Mouse (Mus musculus) thymus, adult 2 months (tissue): ENCODE measurements around the gene Fasl. TPM values are rescaled to one million over a fixed set of nuclear protein-coding genes. Genes with fewer than 3 reads are reported as not detected.

Experiments used
- DNase-seq: peaks from one replicate; pipeline ENCODE4 v3.0.0; 2021
- H3K27ac ChIP-seq: fragments of 200-500 bp; 2 replicates; pipeline ENCODE4 v1.5.1; 2012; ENCODE audit warnings: low read length, control low read depth; ENCODE audit not compliant: control insufficient read depth, insufficient read depth
- H3K27me3 ChIP-seq: fragments of 200-500 bp; 2 replicates; pipeline ENCODE4 v1.6.1; 2012; ENCODE audit warnings: mild to moderate bottlenecking, low read length, moderate library complexity, mixed read lengths; ENCODE audit not compliant: control insufficient read depth, insufficient read depth
- H3K36me3 ChIP-seq: fragments of 200-500 bp; 2 replicates; pipeline ENCODE4 v1.6.1; 2012; ENCODE audit warnings: mild to moderate bottlenecking, low read length, moderate library complexity; ENCODE audit not compliant: control insufficient read depth, insufficient read depth
- H3K4me1 ChIP-seq: fragments of 200-500 bp; replicated peaks from 2 replicates; pipeline ENCODE4 v1.6.1; 2012; ENCODE audit warnings: low read length; ENCODE audit not compliant: control insufficient read depth, insufficient read depth
- H3K4me3 ChIP-seq: fragments of 200-500 bp; 2 replicates; pipeline ENCODE4 v1.5.1; 2012; ENCODE audit warnings: mild to moderate bottlenecking, low read length, control low read depth, moderate library complexity; ENCODE audit not compliant: control insufficient read depth, insufficient read depth
- CTCF ChIP-seq: fragments of 200-500 bp; IDR thresholded peaks from 2 replicates; pipeline ENCODE4 v1.5.1; 2012; ENCODE audit warnings: mild to moderate bottlenecking, control low read depth, low read length, moderate library complexity, borderline replicate concordance; ENCODE audit not compliant: control insufficient read depth, poor library complexity, insufficient read depth; ENCODE audit errors: extremely low read depth
- POLR2A ChIP-seq: fragments of 200-500 bp; IDR thresholded peaks from 2 replicates; pipeline ENCODE4 v1.6.1; 2012; ENCODE audit warnings: mild to moderate bottlenecking, low read length, control low read depth, moderate library complexity; ENCODE audit not compliant: control insufficient read depth, poor library complexity, insufficient read depth; ENCODE audit errors: extremely low read depth
- WGBS: fragments of 180-500 bp; shearing (Covaris S2); methylation state at CpG from one replicate; pipeline ENCODE4 v1.1.7; 2018; 5-methylcytosine and 5-hydroxymethylcytosine counted together
- polyA plus RNA-seq: library from polyadenylated mRNA; depleted of rRNA; stranded (reverse); fragments of >200 nt; gene quantifications from 2 replicates; pipeline ENCODE4 v1.2.3, GENCODE M21; 2012; rRNA removed

The Fasl gene
- 0.78 and 0.87 TPM in 2 replicates for polyA plus RNA-seq

DNA sequence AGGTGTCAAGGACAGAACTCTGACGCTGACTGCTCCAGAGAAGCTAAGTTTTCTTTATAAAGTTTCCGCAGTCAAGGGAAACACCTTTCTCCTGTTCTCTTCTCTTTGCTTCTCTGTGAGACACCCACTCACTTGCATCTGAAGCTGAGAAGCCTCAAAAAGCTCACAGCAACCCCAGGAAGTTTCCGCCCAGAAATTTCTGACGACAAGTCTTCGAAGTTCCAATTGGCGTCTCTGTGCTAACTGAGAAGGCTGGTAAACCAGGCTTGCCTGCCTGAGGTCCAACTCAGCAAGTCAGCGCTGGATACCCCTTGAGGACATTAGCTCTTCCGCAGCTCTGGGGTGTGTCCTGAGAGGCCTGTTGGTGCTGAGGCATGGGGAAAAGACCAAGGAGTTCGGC, at the start of gene Fasl:
Fasl (minus strand) TSS at position 157 of the 400 bp plus-strand sequence.
- peaks cover 12% of the 10 kb centered on the region for H3K4me1 ChIP-seq
- no peaks in the 10 kb centered on the region for H3K27me3 ChIP-seq
- no peak within 1 kb of the TSS for H3K4me3 ChIP-seq
- H3K36me3 ChIP-seq, result no peaks in the 10 kb centered on the region
- peak within 1 kb of the TSS; percentile 61; the same call in 1 of the 2 replicates for H3K27ac ChIP-seq
- 13% methylated on average over 9 of the region's 9 CpGs for WGBS
- peak; percentile 54 for DNase-seq
- TF ChIP-seq CTCF (no peak), POLR2A (no peak)

DNA sequence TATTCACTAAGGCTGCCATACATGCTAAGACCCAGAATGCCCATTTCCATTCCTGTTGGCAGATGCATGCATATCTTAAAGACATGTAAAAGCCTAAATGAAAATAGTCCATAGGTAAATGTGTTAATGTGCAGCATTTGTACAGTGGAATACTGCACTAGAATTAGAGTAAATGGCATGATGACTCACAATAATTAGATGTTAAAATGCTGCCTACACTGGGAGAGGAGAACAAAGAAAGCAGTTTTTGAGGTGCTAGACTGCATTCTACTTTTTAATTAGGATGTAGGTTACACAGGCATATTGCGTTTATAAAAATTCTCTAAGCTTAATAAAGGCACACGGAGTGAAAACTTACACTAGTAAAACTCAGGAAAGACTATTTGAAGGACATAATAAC, 38.4 kb upstream of the Fasl start:
- no peak overlapping the region for H3K27ac ChIP-seq
- TF ChIP-seq POLR2A (no peak), CTCF (no peak)
- no peak for DNase-seq
- no peak overlapping the region for H3K4me3 ChIP-seq
- peaks cover 28% of the 10 kb centered on the region for H3K36me3 ChIP-seq
- no peaks in the 10 kb centered on the region for H3K27me3 ChIP-seq
- 98% methylated on average over 2 of the region's 2 CpGs for WGBS
- no peaks in the 10 kb centered on the region for H3K4me1 ChIP-seq

DNA sequence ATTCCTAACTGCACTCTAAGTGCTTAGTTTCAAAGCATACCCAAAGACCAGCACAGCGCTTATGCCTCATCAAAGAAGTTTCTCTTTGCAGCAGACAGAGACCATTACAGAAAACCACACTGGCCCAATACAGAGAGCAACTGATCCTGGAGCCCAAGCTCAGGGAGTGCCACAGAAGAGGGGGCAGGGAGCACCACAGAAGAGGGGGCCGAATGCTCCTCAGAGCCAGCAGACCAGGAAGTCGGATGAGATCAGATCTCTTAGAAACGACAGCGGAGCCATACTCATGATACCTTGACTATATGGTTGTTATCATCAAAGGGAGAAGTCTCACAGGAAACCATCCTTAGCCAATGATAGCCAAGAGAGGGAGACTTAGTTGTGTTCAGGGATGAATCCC, 21.1 kb upstream of the Fasl start:
- DNase-seq, result peak; percentile 15
- Histone ChIP-seq H3K4me1 (peaks cover 8% of the 10 kb centered on the region), H3K36me3 (no peaks in the 10 kb centered on the region), H3K4me3 (peak overlapping the region; percentile 39; the same call in 1 of the 2 replicates), H3K27me3 (no peaks in the 10 kb centered on the region), H3K27ac (peak overlapping the region; percentile 80)
- TF ChIP-seq POLR2A, result no peak
- no peak for TF ChIP-seq CTCF
- 14% methylated on average over 5 of the region's 5 CpGs for WGBS

DNA sequence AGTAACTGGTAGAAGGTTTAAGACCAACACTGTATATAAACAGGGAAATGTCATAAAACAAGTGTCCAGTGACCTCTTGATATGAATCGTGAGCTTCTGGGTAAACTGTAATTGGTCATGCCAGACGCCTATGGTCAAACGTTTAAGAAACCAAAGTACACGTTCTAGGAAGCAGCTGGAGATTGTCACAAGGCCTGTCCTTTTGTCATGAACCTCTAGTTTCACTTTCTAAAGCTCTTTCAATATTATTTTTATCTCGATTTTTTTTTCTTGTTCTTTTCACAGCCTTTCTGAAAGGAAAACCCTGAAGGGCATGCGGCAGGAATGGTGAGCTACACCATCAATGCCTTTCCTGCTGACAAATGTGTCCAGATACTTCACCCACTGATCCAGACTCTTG, 20.7 kb upstream of the Fasl start:
- no peak for TF ChIP-seq CTCF
- TF ChIP-seq POLR2A, result no peak
- peaks cover 12% of the 10 kb centered on the region for H3K4me1 ChIP-seq
- no peaks in the 10 kb centered on the region for H3K27me3 ChIP-seq
- no peak overlapping the region for H3K4me3 ChIP-seq
- 10% methylated on average over 6 of the region's 6 CpGs for WGBS
- DNase-seq, result no peak
- no peaks in the 10 kb centered on the region for H3K36me3 ChIP-seq
- no peak overlapping the region; the same call in 1 of the 2 replicates for H3K27ac ChIP-seq

- no peaks in the 10 kb centered on the region for H3K36me3 ChIP-seq
- no peaks in the 10 kb centered on the region for H3K27me3 ChIP-seq
- H3K27ac ChIP-seq, result peak overlapping the region; percentile 12; the same call in 1 of the 2 replicates
- H3K4me1 ChIP-seq, result peaks cover 18% of the 10 kb centered on the region
- DNase-seq, result peak; percentile 32
- TF ChIP-seq POLR2A, result no peak
- no peak for TF ChIP-seq CTCF
- no peak overlapping the region for H3K4me3 ChIP-seq
- WGBS, result 3% methylated on average over 8 of the region's 8 CpGs
Measured at GRCm38 (mm10) chr1:161804541-161804971, 16.3 kb upstream of the Fasl start.

- no peak for DNase-seq
- TF ChIP-seq CTCF (no peak), POLR2A (no peak)
- no peaks in the 10 kb centered on the region for H3K27me3 ChIP-seq
- H3K36me3 ChIP-seq, result no peaks in the 10 kb centered on the region
- 21% methylated on average over 2 of the region's 2 CpGs for WGBS
- H3K27ac ChIP-seq, result no peak overlapping the region
- H3K4me1 ChIP-seq, result peaks cover 22% of the 10 kb centered on the region
- H3K4me3 ChIP-seq, result no peak overlapping the region
Measured at GRCm38 (mm10) chr1:161801321-161801720, 13.0 kb upstream of the Fasl start.

GRCm38 (mm10) chr1:161800256-161800655, 12.0 kb upstream of the Fasl start:
- TF ChIP-seq CTCF, result no peak
- no peak for TF ChIP-seq POLR2A
- H3K27ac ChIP-seq, result no peak overlapping the region
- H3K27me3 ChIP-seq, result no peaks in the 10 kb centered on the region
- H3K36me3 ChIP-seq, result no peaks in the 10 kb centered on the region
- no peak overlapping the region for H3K4me3 ChIP-seq
- no peak for DNase-seq
- peaks cover 22% of the 10 kb centered on the region for H3K4me1 ChIP-seq
